Mouse (Mus musculus) lung, postnatal 0 days (tissue): ENCODE results near the gene Tbc1d5.

Source experiments
- CTCF ChIP-seq: IDR thresholded peaks from 2 replicates; pipeline ENCODE4 v1.5.1; 2016; ENCODE audit warnings: antibody characterized with exemption, mild to moderate bottlenecking
- EP300 ChIP-seq: IDR thresholded peaks from 2 replicates; pipeline ENCODE4 v1.6.1; 2016; ENCODE audit warnings: antibody characterized with exemption, mild to moderate bottlenecking, control low read depth

DNA sequence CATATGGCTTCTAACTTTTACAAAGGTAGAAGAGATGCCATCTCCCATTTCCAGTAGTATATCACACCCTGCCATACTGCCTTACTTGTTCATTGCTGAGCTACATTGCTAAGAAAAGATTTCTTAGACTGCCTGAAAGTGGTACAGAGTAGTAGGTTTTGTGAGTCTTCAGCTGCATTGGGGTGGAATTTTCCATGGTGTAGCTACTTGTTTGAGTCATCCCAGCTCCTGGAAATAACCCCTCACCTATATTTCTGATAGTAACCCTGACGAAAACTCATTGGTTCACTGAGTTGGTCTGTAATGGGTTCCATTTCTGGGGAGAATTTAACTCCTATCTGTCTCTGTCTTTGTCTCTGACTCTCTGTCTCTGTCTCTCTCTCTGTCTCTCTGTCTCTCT is 46.9 kb upstream of the Tbc1d5 start:
- TF ChIP-seq CTCF (no peak), EP300 (no peak)
